14 mouse cellular contexts compared by ENCODE assay signal in the genomic region with DNA sequence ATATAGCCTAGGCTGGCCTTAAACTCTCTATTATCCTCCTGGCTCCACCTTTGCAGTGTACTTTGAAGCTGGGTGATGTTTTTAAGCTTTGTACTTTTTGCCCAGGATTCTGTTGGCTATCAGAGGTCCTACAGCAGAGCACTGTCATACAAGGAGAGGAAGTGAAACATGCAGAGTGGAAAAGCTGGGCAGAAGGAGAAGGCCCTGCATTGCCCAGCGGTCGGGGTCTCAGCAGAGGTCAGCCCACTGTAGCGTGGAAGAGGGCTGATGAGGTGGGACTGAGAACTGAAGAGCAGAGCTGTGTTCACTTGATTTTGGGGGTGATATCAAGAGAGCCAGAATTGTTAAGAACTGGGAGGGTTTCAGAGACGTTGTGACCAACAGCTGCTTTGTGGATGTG.
"Had no signal": no experiment of that assay in that cellular context is flagged by ENCODE, and none has a peak within 500 bp of the region (broad histone marks: within the 10 kb centered on the region; RNA-seq: fewer than 3 reads in every experiment).

No protein-coding gene starts in this region.

- H3K4me2 ChIP-seq: kidney, embryonic 15.5 days; neural tube, embryonic 12.5 days; stomach, embryonic 15.5 days had no signal

- H3K4me3 ChIP-seq: kidney, embryonic 15.5 days; midbrain, embryonic 10.5 days; neural tube, embryonic 12.5 days; stomach, embryonic 15.5 days had no signal

- H3K9me3 ChIP-seq: kidney, embryonic 15.5 days; midbrain, embryonic 10.5 days; neural tube, embryonic 12.5 days; stomach, embryonic 15.5 days had no signal

- H3K27me3 ChIP-seq: kidney, embryonic 15.5 days; neural tube, embryonic 12.5 days; stomach, embryonic 15.5 days had no signal

- H3K36me3 ChIP-seq: neural tube, embryonic 12.5 days; stomach, embryonic 15.5 days had no signal

- ATAC-seq: hindbrain, postnatal 0 days had no signal

- H3K9ac ChIP-seq: kidney, embryonic 15.5 days; liver, embryonic 14.5 days; neural tube, embryonic 12.5 days; stomach, embryonic 15.5 days had no signal

- H3K27ac ChIP-seq: hindbrain, postnatal 0 days; kidney, embryonic 15.5 days; liver, embryonic 14.5 days; midbrain, embryonic 10.5 days; neural tube, embryonic 12.5 days; stomach, embryonic 15.5 days had no signal

- DNase-seq: kidney, adult 18-20 months; layer of hippocampus, postnatal 36 days; lung, adult 18-20 months; midbrain, embryonic 14.5 days; retina, postnatal 1 day; right cerebral cortex, postnatal 14 days; thymus, adult 2 months; thymus, postnatal 25 days had no signal
